Mouse (Mus musculus) MEL (cell line): ENCODE measurements at regions not wholly inside any gene's neighbourhood (a gene's known extent, or its start where the extent isn't known, plus 50 kb on each side); places are given as distances from the start of the nearest gene placed in this dataset.

Source experiments
- BHLHE40 ChIP-seq: IDR thresholded peaks from 2 replicates; pipeline ENCODE4 v1.6.1; 2012; ENCODE audit warnings: low read depth, mild to moderate bottlenecking, inconsistent platforms, low read length, improper control_type of control experiment, borderline replicate concordance
- CTCF ChIP-seq, 3 experiments: IDR thresholded peaks in 2 of 3; conservative IDR thresholded peaks in 1 of 3; 2 replicates each; pipeline ENCODE4 v1.5.1; 2011 to 2012; ENCODE audit warnings: low read length in 3 of 3, low read depth in 2 of 3, mild to moderate bottlenecking in 2 of 3, improper control_type of control experiment in 1 of 3, inconsistent platforms in 1 of 3, mixed read lengths in 1 of 3, moderate library complexity in 1 of 3; ENCODE audit not compliant: control insufficient read depth in 1 of 3, insufficient read depth in 1 of 3, poor library complexity in 1 of 3, severe bottlenecking in 1 of 3
- E2F4 ChIP-seq: IDR thresholded peaks from 2 replicates; pipeline ENCODE4 v1.6.1; 2011; ENCODE audit warnings: low read depth, low read length, improper control_type of control experiment, borderline replicate concordance
- EP300 ChIP-seq, 2 experiments: IDR thresholded peaks; 2 replicates each; pipeline ENCODE4 v1.6.1; 2011; ENCODE audit warnings: improper control_type of control experiment in 2 of 2, low read length in 2 of 2, low read depth in 1 of 2, mild to moderate bottlenecking in 1 of 2
- GATA1 ChIP-seq: IDR thresholded peaks from 2 replicates; pipeline ENCODE4 v1.6.1; 2011; ENCODE audit warnings: low read depth, low read length, improper control_type of control experiment
- MAFK ChIP-seq: IDR thresholded peaks from 2 replicates; pipeline ENCODE4 v1.6.1; 2011; ENCODE audit warnings: low read depth, mild to moderate bottlenecking, low read length, improper control_type of control experiment, borderline replicate concordance
- MAZ ChIP-seq: IDR thresholded peaks from 2 replicates; pipeline ENCODE4 v1.6.1; 2012; ENCODE audit warnings: low read depth, mild to moderate bottlenecking, inconsistent platforms, low read length, improper control_type of control experiment
- MXI1 ChIP-seq: IDR thresholded peaks from 2 replicates; pipeline ENCODE4 v1.6.1; 2011; ENCODE audit warnings: mild to moderate bottlenecking, low read depth, low read length, improper control_type of control experiment
- NRF1 ChIP-seq: IDR thresholded peaks from 2 replicates; pipeline ENCODE4 v1.6.1; 2014; ENCODE audit warnings: low read depth, mild to moderate bottlenecking, inconsistent platforms, low read length, improper control_type of control experiment, moderate library complexity; ENCODE audit not compliant: poor library complexity, insufficient read depth, severe bottlenecking
- POLR2A ChIP-seq, 2 experiments: IDR thresholded peaks; 2 replicates each; pipeline ENCODE4 v1.6.1; 2011 to 2012; ENCODE audit warnings: low read length in 2 of 2, mild to moderate bottlenecking in 2 of 2, control low read depth in 1 of 2, improper control_type of control experiment in 1 of 2, low read depth in 1 of 2, moderate library complexity in 1 of 2; ENCODE audit not compliant: control insufficient read depth in 1 of 2, insufficient read depth in 1 of 2, poor library complexity in 1 of 2
- POLR2AphosphoS2 ChIP-seq: IDR thresholded peaks from 2 replicates; pipeline ENCODE4 v1.6.1; 2011; ENCODE audit warnings: low read length, improper control_type of control experiment
- RCOR1 ChIP-seq: IDR thresholded peaks from 2 replicates; pipeline ENCODE4 v1.6.1; 2012; ENCODE audit warnings: low read depth, mild to moderate bottlenecking, inconsistent platforms, low read length, improper control_type of control experiment
- TAL1 ChIP-seq: IDR thresholded peaks from 2 replicates; pipeline ENCODE4 v1.6.1; 2012; ENCODE audit warnings: mild to moderate bottlenecking, inconsistent platforms, low read length, moderate library complexity, mixed read lengths
- USF2 ChIP-seq, 2 experiments: IDR thresholded peaks; 2 replicates each; pipeline ENCODE4 v1.6.1; 2011 to 2012; ENCODE audit warnings: improper control_type of control experiment in 2 of 2, low read length in 2 of 2, borderline replicate concordance in 1 of 2, inconsistent platforms in 1 of 2, low read depth in 1 of 2, mild to moderate bottlenecking in 1 of 2; ENCODE audit not compliant: insufficient read depth in 1 of 2

DNA sequence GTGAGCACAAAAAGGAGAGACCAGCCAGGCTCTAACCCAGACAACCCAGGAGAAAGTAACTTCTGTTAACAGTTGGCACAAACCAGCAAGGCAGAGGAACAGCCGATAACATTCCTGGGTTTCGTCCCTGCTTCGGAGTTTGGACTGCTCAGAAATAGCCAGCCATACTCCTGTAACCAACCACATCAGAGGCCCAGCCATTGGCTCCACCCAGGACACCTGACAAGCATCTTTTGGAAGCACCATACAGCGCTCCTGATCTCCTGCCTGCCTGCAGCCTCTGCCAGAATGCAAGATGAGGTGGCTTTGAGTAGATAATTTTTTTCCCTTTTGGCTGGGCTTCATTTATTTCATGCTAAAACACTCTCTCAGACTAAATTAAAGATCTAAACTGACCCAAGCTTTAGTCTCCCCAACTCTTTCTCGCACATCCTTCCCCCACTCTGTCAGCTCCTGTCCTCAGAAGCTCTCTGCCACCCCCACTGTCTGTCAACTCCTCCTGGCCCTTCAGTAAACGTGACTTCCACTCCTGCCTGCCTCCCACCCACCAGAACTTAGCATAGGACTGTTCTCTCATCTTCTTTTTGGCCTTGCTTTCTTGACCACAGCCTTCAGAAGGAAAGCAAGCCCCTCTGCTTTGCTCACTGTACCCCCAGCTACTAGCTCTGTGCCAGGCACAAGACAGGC is 72.0 kb upstream of the Selenok start:
- TF ChIP-seq EP300 (IDR thresholded peaks at IDR 0.05; ENCODE audit: low read depth in 1 of 2, low read length in 2 of 2) (no peak), CTCF (IDR thresholded peaks at IDR 0.05 in 2 of 3, conservative IDR thresholded peaks at IDR 0.05 in 1 of 3; ENCODE audit: control insufficient read depth in 1 of 3, insufficient read depth in 1 of 3, low read depth in 2 of 3, low read length in 3 of 3, poor library complexity in 1 of 3, severe bottlenecking in 1 of 3) (no peak), E2F4 (no peak), MAFK (no peak), MAZ (no peak), USF2 (IDR thresholded peaks at IDR 0.05; ENCODE audit: borderline replicate concordance in 1 of 2, insufficient read depth in 1 of 2, low read depth in 1 of 2, low read length in 2 of 2) (no peak), BHLHE40 (no peak), GATA1 (no peak), POLR2A (IDR thresholded peaks at IDR 0.05; ENCODE audit: control insufficient read depth in 1 of 2, insufficient read depth in 1 of 2, low read depth in 1 of 2, low read length in 2 of 2, poor library complexity in 1 of 2) (no peak), TAL1 (no peak), NRF1 (no peak), POLR2AphosphoS2 (no peak), MXI1 (no peak), RCOR1 (no peak)
